Mouse (Mus musculus) regulatory T cell (primary cell): ENCODE results near the gene Pde4c.

Experiments
- in situ Hi-C: fragments of 300-600 bp; cut with MboI, MseI; formaldehyde crosslinking; loops from one replicate; pipeline ENCODE4 v1.15.1; 2025; ENCODE audit warnings: high pct_unique_total_duplicates

The Pde4c gene

DNA sequence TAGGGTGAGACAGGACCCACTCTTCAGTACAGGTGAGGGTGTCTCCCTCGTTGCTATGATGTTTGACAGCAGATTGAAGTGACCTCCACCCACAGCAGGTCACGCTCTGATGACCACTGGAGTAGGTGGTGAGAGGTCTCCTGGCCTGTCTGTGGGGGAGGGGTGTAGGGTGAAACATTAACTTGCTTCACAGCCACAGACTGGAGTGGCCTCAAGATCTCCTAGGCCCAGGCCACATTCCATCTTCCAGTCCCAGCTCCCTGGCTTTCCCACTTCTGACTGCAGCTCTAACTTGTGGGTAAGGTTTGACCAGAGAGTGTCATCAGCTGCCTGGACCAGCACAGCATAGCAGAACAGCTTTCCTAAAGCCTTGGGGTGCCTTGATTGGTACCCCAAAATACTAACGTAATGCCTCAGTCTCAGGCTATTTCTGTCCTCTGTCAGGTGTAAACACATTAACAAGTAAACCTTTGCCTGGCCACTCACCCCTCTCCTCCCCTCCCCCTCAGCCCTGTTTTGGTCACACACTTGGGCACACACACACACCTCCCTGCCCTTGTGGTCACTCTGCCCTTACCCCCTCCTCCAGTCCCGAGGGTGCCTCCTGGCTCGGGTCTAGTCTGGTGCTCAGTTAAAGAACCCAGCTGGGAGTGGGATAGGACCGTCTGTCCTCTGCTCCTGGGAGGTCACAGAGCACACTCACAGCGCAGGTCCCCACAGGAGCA is at the start of gene Pde4c:
Gene Pde4c (plus strand): TSS at position 235 of the 725 bp plus-strand sequence.
- in situ Hi-C loops: no loop called here

DNA sequence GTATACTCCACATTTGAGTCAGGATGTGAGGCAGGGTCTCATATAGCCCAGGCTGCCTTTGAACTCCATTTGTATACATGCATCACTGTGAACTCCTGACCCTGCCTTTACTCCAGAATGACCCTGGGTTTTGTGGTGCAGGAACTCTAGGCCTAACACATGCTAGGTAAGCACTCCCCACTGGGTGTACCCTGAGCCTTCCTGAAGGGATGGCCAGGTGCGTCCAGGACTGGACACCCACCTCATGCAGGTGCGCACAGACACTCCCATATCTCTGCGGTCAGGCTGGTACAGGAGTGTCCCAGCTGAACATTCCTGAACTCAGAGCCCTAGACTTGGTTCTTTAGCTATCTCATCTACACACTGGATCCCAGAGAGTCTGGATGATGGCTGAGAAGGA is 49.4 kb upstream of the Pde4c start:
- in situ Hi-C loops: no loop called here

DNA sequence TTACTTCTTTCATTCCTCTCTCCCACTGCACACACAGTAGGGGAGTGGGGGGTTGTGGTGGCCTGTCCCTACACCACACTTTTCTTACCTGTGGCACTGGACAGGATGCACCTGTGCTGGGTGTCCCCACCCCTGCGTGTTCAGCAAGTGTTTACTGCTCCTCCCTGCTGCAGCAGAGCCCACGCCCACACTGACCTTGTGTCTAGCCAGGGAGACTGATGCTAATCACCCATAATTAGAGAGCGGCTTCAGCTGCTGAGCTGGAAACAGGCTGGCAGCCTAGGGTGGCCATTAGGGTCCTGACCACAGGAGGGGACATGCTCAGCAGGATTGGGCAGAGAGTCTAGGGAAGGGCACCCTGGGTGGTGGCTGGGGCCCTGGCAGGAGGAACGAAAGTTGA is 48.8 kb upstream of the Pde4c start:
- in situ Hi-C loops: no loop called here

DNA sequence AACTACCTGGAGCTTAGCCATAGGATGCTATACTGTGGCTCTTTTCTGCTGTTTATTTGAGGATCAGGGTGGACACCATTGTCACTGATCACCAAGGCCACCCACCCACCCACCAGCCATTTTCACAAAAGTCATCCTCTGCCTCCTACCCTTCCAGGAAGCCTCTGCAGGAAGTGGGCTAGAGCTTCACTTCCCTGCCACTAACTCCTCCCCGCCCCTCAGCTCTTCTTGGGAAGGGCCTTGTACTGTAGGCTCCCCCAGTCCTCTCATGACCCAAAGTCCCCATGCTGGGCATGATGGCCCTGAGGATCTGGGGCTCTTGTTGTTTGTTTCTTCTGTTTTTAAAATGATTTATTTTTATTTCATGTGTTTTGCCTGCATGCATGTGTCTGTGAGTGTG is 48.2 kb upstream of the Pde4c start:
- in situ Hi-C loops: no loop called here

DNA sequence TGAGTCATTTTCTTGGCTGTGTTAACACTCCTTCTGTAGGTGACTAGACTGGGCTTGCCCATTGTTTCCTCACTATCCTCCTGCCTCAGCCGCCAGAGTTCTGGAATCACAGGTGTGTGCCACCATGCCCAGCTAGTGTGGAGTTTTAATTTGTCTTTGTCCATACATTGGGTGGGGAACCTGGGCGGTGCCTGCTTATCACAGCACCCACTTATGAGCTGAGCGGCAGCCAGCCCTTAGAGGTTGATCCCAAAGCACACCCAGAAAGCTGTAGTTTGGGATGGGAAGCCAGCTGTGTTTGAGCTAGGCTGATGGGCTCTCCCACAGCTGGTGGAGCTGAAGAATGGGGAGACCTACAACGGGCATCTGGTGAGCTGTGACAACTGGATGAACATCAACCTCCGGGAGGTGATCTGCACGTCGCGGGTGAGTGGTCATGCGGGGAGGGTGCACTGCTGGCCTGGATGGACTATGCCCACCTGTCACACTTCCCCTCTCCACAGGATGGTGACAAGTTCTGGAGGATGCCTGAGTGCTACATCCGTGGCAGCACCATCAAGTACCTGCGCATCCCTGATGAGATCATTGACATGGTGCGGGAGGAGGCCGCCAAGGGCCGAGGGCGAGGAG is 46.0 kb upstream of the Pde4c start:
- in situ Hi-C loops: no loop called here

DNA sequence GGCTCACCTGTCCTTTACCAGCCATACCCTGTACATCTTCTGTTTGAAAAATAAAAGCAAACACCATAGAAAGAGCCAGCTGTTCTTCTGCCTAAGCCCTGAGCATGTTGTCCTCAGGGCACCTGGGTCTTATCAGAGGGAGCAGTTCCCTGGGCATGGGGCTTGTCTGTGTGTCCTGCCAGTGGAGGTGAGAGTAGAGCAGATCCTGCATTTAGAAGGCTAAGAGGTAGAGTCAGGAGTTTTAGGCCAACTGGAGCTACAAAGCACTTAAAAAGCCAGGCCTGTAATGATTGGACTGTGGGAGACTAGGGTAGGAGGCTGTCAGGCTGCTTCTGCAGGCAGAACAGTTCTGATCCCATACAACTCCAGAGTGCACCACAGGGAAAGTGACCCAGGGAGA is 44.8 kb upstream of the Pde4c start:
- in situ Hi-C loops: no loop called here

DNA sequence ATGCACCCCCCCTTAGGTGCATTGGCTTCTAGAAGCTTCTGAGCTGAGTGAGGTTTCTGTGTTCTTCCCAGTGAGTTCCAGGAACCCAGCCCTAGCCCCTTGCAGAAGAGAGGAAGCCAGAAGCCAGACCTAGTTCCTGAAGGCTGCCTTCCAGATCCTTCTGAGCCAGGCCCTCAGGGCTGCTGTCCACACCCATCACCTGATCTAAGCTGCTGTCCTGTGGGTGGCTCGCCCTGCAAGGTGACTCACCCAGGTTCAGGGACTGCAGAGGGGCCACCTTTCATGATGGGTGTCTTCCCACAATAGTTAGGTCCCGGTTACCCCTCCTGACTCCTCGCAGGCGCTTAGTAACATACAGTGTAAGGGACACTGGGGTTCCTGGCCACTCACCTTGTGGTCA is 44.1 kb upstream of the Pde4c start:
- in situ Hi-C loops: no loop called here

DNA sequence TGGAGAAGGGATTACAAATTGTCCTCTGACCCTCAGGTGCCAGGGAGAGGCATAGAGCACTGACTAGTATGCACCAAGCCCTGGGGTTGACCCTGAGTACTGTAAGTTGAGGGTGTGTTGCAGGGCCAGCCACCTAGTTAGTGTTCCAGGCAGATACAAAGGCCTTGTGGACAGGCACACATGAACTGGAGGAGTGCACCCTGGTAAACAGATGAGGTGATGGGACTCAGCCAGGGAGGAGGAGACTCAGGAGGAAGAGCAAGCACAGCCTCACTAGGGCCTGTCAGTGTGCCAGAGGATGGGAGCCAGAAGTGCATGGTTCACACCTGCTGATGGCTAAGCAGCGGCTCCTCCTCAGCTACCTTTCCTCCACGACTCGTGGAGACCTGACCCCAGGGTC is 43.5 kb upstream of the Pde4c start:
- in situ Hi-C loops: no loop called here

DNA sequence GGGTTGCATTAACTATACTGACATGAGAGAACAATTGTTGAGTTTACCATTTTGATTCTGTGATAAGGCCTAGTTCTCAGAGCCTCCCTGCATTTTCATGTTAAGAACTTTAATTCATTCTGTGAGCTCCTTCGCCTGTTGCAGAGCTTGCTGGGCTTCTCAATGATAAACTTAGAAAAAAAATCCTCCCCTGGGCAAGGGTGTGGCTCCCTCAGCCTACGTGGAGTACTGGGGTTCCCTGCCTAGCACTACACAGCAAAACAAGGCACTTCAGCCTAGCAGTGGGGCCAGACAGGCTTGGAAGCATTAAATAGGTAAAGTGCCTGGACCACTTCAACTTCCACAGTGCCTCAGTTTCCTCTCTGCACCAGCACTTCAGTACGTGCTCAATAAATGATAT is 42.1 kb upstream of the Pde4c start:
- in situ Hi-C loops: no loop called here

DNA sequence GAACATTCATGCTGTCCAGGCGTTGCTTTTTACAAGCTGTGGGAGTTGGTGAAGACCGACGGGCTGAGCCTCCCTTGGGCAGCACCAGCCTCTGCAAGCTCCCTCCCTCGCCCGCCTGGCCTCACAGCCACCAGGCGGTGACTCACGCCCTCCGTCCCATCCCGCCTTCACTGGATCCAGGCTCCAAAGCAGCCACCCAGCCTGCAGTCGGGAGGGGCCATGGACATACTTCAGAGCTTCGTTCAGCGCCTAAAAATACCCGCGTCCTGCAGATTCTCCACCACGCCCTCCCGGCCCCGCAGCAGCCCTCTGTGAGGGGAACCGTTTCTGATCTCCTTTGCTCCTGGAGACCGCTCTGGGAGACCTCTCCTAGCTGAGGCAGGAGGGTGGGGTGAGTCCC is 41.3 kb upstream of the Pde4c start:
- in situ Hi-C loops: no loop called here

DNA sequence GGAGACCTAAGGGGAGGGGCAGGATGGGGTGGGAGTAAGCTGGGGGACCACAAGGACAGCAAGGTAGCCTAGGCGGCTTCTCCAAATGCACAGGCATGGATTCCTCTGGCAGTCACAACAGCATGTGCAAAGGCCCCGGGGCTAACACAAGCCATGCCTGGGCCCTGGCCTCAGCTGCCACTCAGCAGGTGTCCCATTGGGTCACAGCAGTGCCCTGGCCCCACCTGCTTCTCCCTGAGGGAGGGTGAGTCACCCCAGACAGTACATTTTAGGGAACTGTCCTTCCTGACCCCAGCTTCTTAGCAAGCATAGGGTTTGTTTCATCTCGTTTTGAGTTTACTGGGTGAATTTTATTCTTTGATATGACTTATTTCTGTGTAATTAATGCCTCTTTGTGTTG is 40.8 kb upstream of the Pde4c start:
- in situ Hi-C loops: no loop called here

DNA sequence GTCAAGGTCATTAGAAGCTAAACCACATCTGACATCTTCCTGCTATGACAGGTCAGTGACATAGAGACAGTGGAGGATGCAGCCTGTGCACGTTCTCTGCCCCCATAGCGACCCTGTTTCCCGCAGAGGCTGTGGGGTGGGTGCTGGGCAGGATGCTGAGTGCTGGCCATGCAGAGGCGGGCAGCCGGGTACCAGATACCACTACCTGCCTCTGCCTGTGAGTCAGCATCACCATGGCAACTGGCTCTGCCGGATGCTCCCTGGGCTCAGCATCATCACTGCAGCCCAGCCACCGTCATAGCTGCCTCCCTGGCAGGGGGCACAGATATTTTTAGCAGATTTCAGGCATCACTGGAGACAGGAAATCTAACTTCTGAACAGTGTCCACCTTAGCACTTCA is 39.2 kb upstream of the Pde4c start:
- in situ Hi-C loops: no loop called here

DNA sequence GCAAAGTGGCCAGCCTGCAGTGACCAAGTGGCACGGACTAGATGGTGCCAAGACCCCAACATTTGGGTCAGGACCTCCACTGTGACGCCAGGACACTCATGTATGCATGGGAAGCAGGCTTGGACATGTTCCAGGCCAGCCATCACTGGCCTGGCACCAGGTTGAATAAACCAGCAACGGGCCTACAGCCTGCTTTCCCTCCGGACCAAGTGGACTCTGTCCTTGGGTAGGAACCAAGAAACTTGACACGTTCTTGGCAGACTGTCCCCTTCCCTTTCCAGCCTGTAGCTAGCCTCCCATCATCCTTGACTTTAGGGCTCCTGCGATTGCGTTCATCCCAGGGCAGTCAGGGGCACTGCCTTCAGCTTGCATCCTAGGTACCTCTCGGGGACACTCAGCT is 35.9 kb upstream of the Pde4c start:
- in situ Hi-C loops: no loop called here

DNA sequence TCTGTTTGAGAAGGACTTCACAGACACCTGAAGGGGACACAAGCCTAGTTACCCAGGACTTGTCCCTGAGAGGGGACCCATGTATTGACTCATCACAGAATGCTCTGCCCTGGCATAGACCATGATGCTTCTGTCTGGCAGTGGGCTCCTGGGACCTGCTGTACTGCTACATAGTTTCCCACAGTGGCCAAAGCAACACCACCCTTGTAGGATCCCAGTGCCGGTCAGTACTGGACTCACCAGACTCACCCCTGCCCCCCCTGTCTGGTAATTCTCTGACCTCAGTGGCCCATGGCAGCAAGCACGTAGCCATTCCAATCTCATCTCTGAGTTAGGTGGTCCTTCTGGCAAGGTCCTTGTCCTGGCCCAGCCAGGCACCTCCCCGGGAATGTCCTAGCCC is 35.4 kb upstream of the Pde4c start:
- in situ Hi-C loops: no loop called here

DNA sequence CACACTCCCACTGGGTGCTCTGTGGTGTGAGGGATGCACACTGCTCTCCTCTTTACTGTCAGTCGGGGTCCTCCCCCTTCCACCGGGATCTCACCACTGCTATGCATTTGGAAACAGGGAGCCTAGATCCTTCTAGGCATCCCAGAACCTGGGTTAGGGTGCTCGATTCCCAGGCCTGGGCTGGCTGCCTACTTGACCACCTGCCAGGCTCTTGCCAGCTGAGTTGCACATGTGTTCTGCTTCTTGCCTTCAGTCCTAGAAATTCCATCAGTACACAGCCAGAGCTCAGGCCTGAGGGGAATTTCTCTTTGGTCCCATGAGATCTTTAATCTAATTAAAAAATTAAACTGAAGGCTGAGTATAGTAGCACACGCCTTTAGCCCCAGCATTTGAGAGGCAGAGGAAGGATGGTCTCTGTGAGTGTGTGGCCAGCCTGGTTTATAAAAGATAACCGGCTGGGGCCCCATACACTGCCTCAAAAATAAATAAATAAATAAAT is 33.6 kb upstream of the Pde4c start:
- in situ Hi-C loops: no loop called here

DNA sequence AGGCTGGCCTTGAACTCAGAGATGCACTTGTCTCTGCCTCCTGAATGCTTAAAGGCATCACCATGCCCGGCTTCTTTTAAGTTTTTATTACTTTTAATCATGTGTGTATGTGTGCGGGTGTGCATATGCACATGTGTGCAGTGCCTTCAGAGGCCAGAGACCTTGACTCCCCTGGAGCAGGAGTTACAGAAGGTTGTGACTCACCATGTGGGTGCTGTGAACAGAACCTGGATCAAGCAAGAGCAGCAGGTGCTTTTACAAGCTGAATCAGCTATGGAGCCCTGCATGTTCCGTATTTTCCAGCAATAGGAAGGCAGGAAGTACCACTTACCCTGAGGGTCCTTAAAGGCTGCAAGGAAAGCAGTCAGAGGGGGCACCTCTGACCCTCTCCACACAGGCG is 32.3 kb upstream of the Pde4c start:
- in situ Hi-C loops: no loop called here

DNA sequence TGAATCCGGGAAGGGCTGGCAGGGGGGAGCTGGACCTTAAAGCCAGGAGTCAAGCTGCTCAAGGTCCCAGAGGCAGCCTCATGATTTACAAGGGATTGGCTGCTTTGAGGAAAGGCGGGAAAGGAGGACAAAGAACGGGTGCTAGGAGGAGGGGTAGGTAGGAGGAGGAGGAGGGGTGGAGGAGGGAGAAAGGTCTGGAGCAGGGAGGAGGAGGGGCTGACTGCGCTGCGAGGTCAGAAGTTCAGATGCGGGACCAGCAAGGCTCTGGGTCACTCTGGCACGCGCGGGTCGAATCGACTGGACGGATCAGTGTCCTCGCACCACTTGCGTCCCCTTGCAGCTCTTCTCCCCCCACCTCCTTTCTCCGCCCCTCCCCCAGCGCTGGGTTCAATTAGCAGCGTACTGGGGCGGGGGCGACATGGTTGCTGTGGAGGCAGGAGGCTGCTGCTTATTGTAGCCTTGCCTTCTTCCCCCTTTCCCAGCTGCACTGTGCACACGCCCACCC is 31.7 kb upstream of the Pde4c start:
- in situ Hi-C loops: no loop called here

DNA sequence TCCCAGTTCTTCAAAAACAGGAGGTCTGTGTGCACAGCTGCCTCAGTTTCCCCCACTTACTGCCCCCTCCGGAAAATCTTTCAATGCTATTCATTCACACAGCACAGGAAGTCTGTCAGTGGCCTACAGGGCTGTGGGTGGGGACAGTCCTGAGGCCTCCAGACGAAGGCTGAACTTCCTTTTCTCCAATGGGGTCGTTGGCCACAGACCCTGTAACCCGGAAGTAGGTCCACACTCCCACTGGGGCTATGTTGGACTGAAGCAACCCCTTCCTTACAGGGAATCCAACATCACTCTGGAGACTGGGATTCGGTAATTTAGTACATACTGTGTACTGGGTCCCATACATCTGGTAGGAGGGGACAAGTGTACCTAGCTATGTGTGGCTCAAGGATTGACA is 29.9 kb upstream of the Pde4c start:
- in situ Hi-C loops: no loop called here

DNA sequence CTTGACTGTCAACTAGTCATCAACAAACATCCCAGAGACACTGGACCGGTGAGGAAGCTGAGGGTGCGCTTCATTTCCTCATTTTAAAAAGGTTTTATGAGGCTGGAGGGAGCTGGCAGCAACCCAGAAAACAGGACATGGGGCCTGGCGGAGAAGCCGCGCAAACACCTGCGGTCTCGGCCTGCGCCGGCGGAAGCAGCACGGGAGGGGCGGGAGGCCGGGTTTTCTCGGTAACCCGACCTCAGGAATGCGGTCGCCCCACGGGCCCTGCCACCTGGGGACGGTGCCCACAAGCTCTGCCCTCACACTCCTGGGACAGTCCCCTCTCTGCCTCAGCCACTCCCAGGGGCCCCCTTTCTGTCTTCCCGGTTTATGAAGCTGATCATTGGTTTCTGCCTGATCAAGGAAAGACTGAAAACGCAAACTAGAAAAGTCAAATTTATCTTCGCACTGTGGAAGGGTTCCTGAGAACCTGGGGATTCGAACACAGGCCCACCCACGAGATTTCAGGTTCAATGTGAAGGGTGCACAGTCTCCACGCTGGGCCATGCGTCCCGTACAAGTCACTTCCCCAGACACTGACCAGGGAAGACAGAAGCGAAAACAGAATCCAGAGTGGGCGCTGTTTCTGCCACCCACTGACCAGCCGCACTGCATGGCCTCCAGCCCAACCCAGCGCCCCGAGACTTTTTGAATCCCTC is 28.1 kb upstream of the Pde4c start:
- in situ Hi-C loops: no loop called here

DNA sequence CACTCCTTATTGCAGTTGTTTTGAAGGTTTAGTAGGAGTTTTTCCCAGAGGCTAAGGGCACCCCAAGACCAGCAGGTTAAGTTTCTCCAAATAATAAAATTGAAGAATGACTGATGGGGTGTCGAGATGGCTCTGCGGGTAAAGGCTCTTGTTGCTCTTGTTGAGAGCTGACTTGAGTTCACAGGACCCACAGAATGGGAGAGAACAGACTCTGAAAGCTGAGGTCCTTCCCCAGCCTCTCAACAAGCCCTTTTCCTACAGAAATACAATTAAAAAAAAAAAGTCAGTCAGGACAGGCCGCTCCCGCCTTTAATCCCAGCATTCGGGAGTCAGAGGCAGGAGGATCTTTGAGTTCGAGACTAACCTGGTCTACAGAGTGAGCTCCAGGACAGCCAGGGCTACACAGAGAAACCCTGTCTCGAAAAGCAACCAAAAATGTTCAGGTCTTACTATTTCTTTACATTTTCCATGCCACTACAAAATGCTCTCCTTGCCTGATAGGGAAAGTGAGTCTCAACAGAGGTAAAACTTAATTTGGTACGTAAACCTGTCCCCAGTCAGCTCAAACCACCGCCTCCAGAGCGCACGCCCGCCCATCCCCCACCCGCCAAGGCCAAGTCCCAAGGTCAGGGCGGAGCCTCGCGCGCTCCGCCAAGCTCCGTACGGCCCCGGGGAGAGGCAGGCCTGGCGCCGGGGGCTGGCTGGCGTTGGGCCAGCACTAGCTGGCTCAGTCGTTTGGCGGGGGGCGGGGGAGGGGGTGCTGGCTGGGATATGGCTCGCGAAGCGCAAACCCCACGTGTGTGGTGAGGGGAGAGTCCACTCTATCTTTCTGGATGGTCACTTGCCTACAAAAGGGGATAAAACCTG is 27.3 kb upstream of the Pde4c start:
- in situ Hi-C loops: no loop called here

DNA sequence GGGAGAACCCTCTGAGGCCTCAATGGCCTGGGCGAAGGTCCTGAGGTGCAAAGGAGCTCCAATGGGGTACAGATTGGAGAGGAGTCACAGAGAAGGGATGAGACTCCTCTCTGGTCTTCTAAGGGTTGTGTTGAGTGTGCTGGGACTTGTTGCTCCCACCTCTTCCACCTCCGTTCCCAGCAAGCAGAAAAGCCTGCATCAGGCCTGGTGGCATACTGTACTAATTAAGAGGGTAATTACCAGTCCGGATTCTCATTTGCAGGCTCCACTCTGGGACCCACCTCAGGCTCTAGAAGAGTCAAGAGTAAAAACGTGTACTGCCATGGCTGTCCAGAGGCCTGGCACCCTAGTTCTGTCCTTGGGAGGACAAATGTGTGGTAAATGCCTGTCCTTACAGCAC is 26.6 kb upstream of the Pde4c start:
- in situ Hi-C loops: no loop called here
